Mouse (Mus musculus) natural killer cell, adult 2 months (primary cell): ENCODE measurements around the gene Stard8.
"Not testable (repeated sequence)": the region's sequence is repeated elsewhere in the genome, so short reads cannot be mapped to it uniquely, and the experiment has no call there.

ENCODE experiments used
- DNase-seq, 2 experiments: peaks; one replicate each; pipeline ENCODE4 v3.0.0; 2022; ENCODE audit warnings: low spot score in 2 of 2

Stard8 gene

DNA sequence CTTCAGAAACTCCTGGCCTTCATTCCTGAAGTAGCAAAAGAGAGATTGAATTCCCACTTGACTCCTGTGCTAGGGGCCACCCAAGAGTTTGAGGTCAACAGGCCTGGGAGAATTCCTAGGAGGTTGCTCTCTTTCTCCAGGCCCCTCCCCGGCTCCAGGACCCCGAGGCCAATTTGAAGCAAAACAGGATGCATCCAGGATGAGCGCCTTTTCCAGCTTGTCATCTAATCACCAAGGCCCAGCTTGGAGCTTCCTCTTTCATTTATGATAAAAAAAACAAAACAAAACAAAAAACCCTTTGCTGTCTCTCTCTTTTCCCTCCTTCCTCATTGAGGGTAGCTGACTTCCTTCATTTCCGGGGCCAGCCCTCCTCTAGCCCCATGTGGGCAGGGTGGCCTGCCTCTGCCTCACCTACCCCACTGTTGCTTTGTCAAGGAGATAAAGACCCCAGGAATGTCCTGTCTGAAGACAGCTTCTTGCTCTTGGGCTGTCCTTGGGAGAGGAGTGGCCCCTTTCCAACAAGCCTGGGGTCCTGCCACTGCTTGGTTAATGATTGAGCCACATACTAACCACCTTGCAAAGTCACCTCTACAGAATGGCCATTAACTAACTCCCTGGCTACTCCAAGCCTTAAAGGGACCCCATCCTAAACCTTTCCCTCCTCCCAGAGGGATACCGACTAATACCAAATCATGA, 43.5 kb downstream of the Stard8 start:
- DNase-seq: no peak

DNA sequence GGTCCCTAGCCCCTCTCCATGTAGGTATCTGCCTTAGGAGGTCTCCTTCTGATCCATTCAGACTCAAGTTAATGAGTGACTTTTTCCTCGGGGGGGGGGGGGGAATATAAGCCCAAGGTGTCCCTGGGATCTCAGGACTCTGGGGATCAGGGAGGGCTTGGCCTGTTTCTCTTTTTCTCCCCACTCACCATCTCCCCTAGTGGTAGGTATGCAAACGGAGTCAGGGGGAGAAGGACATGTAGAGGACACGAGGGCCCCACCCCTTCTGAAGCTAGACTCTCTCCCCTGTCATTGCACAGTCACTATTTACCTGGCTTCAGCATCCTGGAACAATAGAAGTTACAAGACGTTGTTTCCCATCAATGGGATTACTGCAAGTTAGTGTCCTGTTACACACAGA, 45.1 kb downstream of the Stard8 start:
- no peak for DNase-seq

DNA sequence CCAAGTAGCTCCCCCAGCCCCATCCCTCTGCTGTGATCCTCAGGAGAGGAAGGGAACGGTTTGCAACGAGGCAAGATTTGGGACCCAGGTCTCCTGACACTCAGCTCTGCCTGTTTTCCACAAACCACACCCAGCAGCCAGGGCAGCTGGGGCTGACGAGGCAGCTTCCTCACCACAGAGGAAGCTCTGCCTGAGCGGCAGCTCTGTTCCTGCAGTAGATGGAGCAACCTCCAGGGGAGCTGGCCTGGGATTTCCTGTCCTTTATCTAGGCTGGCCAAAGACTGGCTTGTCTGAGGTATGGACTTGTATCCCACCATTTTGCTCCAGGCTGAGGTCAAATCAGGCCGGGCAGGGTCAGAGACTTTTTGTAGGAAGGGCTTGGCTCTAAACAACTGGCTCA, 46.2 kb downstream of the Stard8 start:
- DNase-seq: no peak

DNA sequence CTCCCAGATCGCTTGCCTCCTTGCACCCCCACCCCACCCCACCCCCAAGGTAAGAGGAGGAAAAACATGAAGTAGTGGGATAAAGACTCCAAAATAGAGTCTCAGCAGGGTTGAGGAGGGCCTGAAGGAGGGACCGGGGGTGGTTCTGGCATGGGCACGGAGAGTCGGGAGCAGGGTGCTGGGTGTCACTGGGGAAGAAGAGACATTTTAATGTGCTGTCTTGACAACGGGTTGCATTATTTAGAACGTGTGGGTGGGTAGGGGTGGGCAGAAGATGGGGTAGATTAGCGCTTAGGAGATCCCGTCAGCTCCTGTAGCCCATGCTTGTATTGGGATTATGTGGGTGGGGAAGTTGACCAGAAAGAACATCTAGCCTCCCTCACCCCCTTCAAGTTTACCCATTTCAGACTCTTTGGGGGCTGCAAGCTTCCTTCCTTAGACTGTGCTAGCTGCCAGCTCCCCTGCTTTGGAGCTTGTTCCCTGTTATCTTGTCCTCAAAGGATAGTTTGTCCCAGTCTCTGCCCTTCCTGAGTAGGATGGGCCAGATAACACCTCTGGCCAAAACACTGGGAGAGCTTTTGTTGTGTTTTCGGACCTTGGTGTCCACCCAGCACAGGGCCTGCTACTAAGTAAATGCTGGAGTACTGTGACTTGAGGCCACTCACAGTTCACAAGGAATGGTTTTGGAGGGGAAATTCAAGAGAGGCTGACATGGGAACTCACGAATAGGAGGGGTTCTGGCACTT, 47.9 kb downstream of the Stard8 start:
- no peak for DNase-seq

DNA sequence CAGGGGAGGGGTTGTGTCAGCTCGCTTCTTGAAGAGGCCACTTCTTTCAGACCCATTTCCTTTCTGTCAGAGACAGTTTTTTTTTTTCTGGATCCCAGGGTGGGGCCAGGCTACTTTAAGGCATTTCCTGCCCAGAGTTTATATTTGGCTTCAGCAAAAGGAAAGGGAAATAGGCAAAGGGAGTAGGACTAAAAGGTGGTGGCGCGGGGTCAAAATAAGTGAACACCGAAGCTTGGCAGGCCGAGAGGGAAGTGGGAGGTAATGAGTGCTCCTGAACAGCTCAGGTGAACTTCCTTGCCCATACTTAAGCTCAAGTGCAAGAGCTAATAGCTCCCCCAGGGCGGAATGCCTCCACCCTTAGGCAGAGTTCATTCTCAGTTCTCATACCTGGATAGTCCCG, 49.2 kb downstream of the Stard8 start:
- DNase-seq: no peak

DNA sequence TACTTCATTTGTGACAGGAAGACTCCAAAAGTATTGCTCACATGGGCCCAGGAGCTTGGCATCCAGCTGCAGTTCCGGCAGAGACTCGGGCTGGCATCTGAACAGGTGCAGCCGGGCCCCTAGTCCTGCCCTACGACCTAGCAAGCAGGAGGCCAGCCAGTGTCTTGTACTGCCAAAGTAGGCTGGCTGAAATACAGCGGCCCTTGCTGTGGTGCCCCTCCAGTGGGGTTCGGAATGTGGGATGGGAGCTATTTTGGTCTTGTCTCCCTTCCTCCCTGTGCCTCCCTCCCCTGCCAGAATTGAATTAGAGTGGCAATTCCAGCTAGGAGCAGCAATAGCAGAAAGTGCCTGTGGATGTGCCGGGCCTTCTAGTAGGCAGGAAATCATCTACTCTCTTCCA, 51.5 kb downstream of the Stard8 start:
- no peak for DNase-seq

DNA sequence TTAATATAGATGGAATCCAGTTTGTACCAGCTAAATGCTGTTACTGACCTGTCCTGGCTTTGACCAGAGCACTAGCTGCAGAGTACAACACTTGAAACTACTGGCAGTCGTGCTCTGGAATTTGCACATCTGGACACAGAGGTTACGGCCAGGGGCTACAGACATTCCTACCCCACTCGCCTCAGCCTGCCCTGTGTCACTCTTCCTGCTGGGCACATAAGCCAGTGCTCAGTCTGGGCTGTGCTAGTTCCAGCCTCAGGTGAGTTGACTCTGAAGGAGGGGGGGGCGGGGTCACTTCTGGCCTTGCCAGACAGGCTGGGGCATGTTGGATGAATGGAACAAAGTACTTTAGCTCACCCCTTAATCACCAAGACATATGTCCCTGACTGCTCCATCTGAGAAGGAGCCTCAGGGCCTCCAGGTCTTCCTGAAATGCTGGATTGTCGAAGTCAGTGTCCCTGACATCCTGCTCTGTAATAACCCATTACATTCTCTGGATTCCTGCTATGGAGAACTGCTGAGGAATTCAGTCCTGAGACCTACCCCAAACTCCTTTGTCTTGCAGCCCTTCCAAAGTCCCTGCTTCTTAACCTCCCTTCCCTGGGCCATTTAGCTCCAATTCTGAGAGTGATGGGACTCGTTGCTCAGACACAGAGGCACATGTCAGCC, 54.9 kb downstream of the Stard8 start:
- no peak for DNase-seq

DNA sequence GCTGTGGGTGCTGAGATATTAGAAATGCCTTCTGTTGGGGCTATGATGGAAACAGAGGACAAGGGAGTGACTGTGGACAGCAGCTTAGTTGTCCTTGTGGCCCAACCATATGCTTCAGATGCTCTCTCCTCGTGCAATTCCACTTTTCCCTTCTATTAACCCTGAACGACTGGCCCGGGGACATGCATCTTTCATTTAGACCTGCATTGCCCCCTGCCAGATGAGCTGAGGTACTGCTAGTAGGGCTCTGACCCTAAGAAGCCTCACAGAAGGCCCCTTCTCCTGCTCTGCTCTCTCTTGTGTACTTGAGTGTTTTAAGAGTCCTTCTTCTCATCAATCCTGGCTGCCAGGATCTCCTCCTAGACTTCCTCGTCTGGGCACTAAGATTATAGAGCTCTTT, 56.1 kb downstream of the Stard8 start:
- DNase-seq: no peak

DNA sequence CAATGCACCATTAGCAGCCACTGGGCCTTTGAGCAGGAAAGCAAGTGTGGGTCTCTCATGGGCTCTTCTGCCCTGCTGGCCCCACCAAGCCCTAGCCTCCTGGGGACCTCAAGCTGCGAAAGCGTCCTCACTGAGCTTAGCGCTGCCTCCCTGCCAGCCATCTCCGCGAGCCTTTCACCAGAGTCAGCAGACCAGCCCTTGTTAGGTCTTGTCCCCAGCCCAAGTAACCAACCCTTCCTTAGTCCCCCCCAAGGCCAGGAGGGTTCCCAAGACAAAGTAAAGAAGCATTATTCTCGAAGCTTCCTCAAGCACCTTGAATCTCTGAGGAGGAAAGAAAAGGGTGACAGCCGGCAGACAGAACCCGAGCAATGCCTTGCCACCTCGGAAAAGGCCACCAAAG, 62.5 kb downstream of the Stard8 start:
- DNase-seq: no peak

DNA sequence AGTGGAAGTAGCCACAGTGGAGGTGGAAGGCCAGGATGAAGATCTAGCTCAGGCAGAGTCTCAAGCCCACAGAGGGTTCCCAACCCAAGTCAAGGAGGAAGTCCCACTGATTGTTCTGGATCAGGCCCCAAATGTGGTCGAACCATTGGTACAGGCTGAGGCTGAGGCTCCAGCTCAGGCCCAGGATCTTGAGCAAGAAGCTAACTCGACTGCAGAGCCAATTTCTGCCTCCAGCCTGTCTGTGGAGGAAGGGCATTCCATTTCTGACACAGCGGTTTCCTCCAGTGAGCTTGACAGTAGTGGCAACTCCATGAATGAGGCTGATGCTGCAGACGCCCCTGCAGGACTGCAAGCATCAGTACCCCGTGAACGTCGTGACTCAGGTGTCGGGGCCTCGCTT, 63.5 kb downstream of the Stard8 start:
- no peak for DNase-seq

DNA sequence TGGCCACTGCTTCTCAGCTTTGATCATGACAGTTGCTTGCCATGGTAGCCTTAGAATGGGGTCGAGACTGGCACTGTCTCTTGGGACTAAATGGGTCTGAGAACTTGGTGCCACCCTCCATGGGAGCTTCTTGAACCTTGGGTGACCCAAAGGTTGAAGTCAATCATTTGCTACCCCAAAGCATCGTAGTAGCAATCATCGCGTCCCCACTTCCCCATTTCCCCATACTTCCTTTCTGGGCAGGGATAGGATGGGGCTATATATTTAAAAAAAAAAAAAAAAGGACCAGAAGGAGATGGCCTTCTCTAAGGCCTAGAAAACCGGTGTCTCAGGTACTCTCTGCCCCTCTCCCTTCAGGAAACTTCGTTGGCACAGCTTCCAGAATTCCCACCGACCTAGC, 64.2 kb downstream of the Stard8 start:
- DNase-seq: no peak

DNA sequence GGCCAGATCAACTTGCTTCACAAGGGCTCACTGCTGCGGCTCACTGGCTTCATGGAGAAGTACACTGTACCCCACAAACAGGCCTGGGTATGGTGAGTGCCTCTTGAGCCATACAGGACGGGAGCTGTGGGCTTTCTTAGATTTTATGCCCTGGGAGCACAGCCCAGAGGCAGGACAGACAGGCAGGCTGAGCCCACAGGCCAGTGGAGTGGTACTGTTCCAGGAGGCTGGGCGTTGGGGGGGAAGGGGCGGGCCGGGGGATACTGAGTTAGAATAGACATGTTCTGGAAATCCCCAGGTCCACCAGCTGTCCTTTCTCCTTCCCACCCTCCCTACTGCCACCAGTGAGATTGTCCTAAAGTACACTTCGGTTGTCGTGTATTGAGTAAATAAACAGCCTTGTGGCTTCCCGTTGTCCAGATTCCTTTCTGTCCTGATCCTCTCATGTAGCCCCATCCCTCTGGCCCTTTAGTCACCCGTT, 64.7 kb downstream of the Stard8 start:
- no peak for DNase-seq

DNA sequence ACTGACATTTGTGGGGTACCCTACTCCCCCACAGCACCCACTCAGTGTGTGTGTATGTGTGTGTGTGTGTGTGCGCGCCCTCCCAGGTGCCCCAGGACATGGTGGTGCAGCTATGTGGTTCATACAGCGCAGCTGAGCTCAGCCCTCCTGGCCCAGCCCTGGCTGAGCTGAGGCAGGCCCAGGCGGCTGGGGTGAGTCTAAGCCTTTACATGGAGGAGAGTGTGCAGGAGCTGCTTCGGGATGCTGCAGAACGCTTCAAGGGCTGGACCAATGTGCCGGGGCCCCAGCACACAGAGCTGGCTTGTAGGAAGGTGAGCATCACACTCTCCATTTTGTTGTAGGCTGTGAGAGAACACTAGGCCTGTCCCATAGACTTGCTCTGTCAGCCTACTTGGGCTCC, 68.1 kb downstream of the Stard8 start:
- no peak for DNase-seq

DNA sequence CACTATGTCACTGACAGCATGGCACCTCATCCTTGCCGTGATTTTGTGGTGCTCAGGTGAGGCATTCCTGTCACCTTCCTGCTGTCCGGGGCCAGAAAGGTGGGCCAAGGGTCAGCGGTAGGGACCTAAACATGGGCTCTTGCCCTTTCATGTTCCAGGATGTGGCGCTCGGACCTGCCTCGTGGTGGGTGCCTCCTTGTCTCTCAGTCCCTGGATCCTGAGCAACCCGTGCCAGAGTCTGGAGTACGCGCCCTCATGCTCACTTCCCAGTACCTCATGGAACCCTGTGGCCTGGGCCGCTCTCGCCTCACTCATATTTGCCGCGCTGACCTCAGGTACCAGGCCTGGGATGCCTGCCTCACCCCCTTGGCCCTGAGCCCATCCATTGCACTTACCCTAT, 69.5 kb downstream of the Stard8 start:
- DNase-seq: no peak

DNA sequence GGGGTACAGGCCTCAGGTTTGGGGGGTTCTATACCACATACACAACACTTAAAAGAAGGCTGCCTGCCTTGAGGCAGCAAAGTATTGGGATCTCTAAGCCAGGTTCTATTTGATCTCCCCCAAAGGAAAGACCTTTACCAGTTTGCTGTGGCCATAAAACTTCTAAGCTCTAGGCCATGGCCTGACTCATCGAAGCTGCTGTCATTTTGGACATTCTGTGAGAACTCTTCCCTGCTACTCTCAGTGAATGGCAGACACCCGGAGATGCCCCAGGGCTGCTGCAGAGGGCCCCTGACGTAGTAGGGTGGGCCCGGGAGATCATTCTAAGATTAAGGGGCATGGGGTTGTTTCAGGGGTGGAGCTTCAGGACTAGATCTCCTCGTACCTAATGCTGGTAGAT, 72.1 kb downstream of the Stard8 start:
- DNase-seq: no peak

DNA sequence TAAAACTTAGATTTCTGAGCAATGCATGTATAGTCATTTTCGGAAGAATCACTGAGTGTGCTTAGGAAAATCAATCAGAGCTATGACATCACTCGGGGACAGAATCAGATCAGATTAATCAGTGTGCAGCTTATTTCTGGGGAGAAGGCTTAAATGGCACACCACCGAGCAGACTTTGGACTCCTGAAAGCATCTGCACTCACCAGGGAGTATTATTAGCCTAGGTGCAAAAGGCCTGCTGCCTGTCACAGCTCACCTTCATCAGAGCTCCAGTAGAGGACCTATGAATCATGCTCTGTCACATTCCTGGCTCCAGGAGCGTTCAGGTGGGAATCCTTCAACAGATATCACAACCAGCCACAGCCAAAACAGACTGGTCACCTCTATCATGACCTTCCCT, 73.4 kb downstream of the Stard8 start:
- DNase-seq: no peak

DNA sequence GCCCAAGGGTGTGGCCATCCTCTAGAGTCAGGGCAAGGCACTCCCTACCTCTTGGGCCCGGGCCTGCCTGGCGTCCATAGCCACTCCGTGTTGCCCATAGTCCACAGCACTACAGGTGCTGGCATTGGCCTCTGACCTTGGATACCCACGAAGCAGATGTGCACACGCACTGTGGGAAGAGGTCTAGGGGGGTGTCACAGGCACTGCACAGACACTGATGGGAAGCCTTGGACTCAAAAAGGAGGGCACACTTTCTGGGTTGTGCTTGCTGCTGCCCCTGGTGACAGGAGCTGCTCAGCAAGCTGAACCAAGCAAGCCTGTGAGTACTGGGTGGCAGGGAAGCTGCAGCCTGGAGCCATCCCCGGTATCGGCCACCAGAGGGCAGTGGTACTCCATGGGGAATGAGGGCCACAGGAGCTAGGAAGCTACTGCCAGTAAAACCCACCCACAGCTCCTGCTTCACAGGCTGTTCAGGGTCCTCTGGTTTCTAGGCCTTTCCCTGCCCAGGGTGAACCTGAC, 75.4 kb downstream of the Stard8 start:
- not testable (repeated sequence) for DNase-seq

DNA sequence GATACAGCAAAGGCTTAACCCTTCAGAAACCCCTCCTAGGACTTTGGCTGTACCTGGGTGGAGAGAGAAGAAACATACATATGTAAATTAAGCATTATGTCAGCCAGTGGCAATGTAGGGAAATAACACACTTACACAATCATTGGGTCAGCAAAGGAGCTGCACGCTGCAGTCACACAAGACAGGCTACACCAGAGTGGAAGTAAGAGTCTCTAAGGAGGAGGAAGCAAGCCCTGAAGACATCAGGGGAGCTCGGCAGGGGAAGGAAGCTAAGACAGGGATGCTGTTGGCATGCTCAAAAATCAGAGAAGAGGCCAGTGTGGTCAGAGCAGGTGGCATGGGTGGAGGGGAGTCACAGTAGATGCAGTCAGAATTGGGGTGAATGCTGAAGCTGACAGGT, 89.7 kb downstream of the Stard8 start:
- no peak for DNase-seq

DNA sequence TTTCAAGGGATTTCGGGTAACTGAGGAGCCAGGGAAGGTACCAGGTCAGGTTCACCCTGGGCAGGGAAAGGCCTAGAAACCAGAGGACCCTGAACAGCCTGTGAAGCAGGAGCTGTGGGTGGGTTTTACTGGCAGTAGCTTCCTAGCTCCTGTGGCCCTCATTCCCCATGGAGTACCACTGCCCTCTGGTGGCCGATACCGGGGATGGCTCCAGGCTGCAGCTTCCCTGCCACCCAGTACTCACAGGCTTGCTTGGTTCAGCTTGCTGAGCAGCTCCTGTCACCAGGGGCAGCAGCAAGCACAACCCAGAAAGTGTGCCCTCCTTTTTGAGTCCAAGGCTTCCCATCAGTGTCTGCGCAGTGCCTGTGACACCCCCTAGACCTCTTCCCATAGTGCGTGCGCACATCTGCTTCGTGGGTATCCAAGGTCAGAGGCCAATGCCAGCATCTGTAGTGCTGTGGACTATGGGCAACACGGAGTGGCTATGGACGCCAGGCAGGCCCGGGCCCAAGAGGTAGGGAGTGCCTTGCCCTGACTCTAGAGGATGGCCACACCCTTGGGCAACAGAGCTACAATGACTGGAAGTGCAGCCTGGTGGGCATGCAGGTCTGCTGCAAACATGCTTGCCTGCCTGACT, 108.2 kb downstream of the Stard8 start:
- DNase-seq: not testable (repeated sequence)

DNA sequence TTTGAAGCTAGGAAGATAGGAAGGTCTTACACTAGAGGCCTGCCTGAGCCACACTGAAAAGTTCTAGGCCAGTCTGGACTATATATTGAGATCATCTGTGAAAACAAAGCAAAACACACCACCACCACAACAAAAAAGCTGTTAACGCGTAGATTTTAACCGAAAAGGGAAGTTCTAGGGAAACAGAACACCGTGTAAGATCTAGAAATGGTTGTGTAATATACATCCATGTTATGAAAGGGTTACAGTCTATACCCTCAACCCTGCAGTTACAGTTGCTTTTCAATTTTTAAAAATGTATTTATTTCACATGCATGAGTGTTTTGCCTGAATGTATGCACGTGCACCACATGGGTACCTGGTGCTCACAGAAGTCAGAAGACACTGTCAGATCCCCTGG, 116.5 kb downstream of the Stard8 start:
- DNase-seq: no peak
